Mouse (Mus musculus) forebrain, embryonic 13.5 days (tissue): ENCODE measurements around the gene Plcg2. TPM values are rescaled to one million over a fixed set of nuclear protein-coding genes. Genes with fewer than 3 reads are reported as not detected.

Source experiments
- ATAC-seq: fragments of 200-750 bp; cut with Nextera tagmentation; 2 replicates; pipeline ENCODE4 v1.8.0; 2017
- H3K27ac ChIP-seq: fragments of 300-500 bp; sonication (generic); 2 replicates; pipeline ENCODE4 v1.5.1; 2015; ENCODE audit warnings: inconsistent platforms, mild to moderate bottlenecking, moderate library complexity
- H3K27me3 ChIP-seq: fragments of 300-500 bp; sonication (generic); 2 replicates; pipeline ENCODE4 v1.6.1; 2015; ENCODE audit warnings: mild to moderate bottlenecking, inconsistent platforms
- H3K36me3 ChIP-seq: fragments of 300-500 bp; sonication (generic); 2 replicates; pipeline ENCODE4 v1.6.1; 2015; ENCODE audit warnings: mild to moderate bottlenecking, inconsistent platforms; ENCODE audit not compliant: poor library complexity, severe bottlenecking
- H3K4me1 ChIP-seq: fragments of 300-500 bp; sonication (generic); 2 replicates; pipeline ENCODE4 v1.6.1; 2015; ENCODE audit warnings: inconsistent platforms
- H3K4me2 ChIP-seq: fragments of 300-500 bp; sonication (generic); 2 replicates; pipeline ENCODE4 v1.6.1; 2015; ENCODE audit warnings: inconsistent platforms, mild to moderate bottlenecking, moderate library complexity
- H3K4me3 ChIP-seq: fragments of 300-500 bp; sonication (generic); 2 replicates; pipeline ENCODE4 v1.5.1; 2015; ENCODE audit warnings: mild to moderate bottlenecking, inconsistent platforms
- H3K9ac ChIP-seq: fragments of 300-500 bp; sonication (generic); 2 replicates; pipeline ENCODE4 v1.6.1; 2015; ENCODE audit warnings: mild to moderate bottlenecking, inconsistent platforms
- H3K9me3 ChIP-seq: fragments of 300-500 bp; sonication (generic); replicated peaks from 2 replicates; pipeline ENCODE4 v1.6.1; 2016; ENCODE audit warnings: inconsistent platforms
- WGBS: fragments of 180-500 bp; shearing (Covaris S2); methylation state at CpG from one replicate; pipeline ENCODE4 v1.1.7; 2015; 5-methylcytosine and 5-hydroxymethylcytosine counted together
- polyA plus RNA-seq: library from polyadenylated mRNA; unstranded; fragments of >200 nt; fragmentation: Nextera tagmentation; extraction: Ambion mirVana; gene quantifications from 2 replicates; pipeline ENCODE4 v1.2.1, GENCODE M21; 2015

The Plcg2 gene
- polyA plus RNA-seq, 1 experiment from 2014 or later = 0.84 TPM

DNA sequence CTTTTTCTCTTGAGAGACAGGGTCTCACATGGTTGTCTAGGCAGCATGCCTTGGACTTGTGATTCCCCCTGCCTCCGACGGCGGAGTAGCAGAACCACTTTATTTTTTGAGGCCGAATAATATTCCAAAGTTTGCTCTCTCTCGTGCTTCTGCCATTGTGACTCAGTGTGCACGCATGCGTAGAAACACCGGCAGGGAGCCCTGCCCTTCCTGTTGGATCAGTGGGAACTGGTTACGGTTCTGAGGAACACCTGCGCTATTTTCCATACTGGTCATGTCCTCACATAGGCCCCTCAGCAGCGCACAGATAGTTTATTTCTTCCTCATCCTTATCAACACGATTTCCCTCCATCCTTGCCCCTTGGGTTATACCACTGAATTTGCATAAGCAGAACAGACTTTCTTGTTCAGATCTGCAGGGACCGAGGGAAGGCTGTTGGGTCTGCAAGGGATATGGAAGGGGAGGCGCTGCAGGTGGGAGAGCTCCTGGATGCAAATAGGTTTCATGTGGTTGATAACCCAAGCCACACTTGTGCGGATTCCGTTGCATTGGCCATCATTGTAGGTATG is 64.4 kb downstream of the Plcg2 start:
- 26% methylated on average over 16 of the region's 16 CpGs for WGBS
- Histone ChIP-seq H3K36me3 (no peaks in the 10 kb centered on the region), H3K4me2 (peak overlapping the region; percentile 45), H3K9ac (no peak overlapping the region), H3K4me3 (0 out of 2 replicates have a peak overlapping the region, but pooled peaks have one; percentile 6), H3K27me3 (peaks cover 9% of the 10 kb centered on the region; the same call in 1 of the 2 replicates), H3K27ac (no peak overlapping the region), H3K4me1 (0 out of 2 replicates have a peak, but pooled peaks cover 6% of the 10 kb centered on the region), H3K9me3 (no peaks in the 10 kb centered on the region)
- no peak for ATAC-seq

GRCm38 (mm10) chr8:117569409-117569808 is 71.3 kb downstream of the Plcg2 start:
- Histone ChIP-seq H3K36me3 (no peaks in the 10 kb centered on the region), H3K4me1 (no peaks in the 10 kb centered on the region), H3K27ac (no peak overlapping the region), H3K9ac (no peak overlapping the region), H3K9me3 (no peaks in the 10 kb centered on the region), H3K4me2 (no peak overlapping the region), H3K4me3 (no peak overlapping the region), H3K27me3 (no peaks in the 10 kb centered on the region)
- WGBS = 30% methylated on average over 5 of the region's 5 CpGs
- no peak for ATAC-seq

GRCm38 (mm10) chr8:117576291-117576785 is 78.2 kb downstream of the Plcg2 start:
- H3K36me3 ChIP-seq = no peaks in the 10 kb centered on the region
- H3K9me3 ChIP-seq = no peaks in the 10 kb centered on the region
- no peak overlapping the region for H3K27ac ChIP-seq
- WGBS = 62% methylated on average over 9 of the region's 9 CpGs
- H3K4me3 ChIP-seq = no peak overlapping the region
- no peaks in the 10 kb centered on the region for H3K4me1 ChIP-seq
- no peak overlapping the region for H3K4me2 ChIP-seq
- no peak overlapping the region for H3K9ac ChIP-seq
- no peaks in the 10 kb centered on the region for H3K27me3 ChIP-seq
- ATAC-seq = no peak

DNA sequence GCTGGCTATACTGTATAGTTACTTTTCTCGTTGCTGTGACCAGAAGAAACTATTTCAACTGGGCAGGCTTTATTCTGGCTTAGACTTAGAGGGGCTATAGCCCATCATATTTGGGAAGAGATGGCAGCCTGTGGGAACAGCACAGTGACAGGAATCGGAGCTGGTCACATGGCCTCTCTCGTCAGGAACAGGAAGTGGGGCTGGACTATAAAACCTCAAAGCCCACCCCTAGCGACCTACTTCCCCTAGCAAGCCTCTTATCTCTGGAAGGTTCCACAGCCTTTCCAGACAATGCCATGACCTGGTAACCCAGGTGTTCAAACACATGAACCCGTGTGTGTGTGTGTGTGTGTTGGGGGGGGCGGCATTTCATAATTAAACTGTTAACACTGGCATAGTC is 79.0 kb downstream of the Plcg2 start:
- no peak overlapping the region for H3K4me2 ChIP-seq
- WGBS = 89% methylated on average over 6 of the region's 6 CpGs
- no peaks in the 10 kb centered on the region for H3K4me1 ChIP-seq
- H3K4me3 ChIP-seq = no peak overlapping the region
- ATAC-seq = no peak
- no peaks in the 10 kb centered on the region for H3K36me3 ChIP-seq
- no peaks in the 10 kb centered on the region for H3K9me3 ChIP-seq
- no peak overlapping the region for H3K27ac ChIP-seq
- H3K9ac ChIP-seq = no peak overlapping the region
- H3K27me3 ChIP-seq = no peaks in the 10 kb centered on the region

DNA sequence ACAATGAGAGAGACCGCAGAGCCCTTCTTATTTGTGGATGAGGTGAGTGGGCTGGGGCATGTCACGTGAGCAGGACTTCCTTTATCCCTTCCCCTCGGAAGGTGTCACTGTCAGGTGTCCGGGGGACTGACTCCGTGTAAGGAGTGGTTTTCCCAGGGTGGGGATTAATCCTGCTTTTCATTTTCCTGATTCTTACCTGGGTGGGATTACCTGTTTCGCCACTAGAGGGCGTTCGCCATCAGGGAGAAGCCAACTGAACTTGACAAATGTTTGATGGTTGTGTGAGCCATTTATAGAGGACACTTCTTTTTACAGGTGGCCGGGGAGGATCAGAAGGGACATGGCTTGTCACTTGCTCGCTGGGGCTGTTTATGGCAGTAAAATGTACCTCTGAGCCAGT is 79.8 kb downstream of the Plcg2 start:
- WGBS = 61% methylated on average over 10 of the region's 10 CpGs

DNA sequence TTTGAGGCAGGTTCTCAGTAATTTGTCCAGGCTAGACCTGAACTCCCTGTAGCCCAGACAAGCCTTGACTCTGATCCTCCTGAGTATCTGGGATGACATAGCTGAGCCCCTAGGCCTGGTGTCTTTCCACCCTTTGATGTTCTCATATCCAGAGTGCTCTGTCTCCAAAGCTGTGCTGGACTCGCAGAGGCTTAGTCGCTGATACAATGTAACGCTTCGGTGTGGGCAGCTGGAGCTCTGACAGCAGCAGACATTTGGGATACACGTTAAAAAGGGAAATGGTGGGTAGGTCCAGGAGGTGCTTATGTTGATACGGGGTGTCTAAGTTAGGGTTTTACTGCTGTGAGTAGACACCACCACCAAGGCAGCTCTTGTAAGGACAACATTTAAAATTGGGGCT is 80.8 kb downstream of the Plcg2 start:
- Histone ChIP-seq H3K9ac (no peak overlapping the region), H3K4me1 (no peaks in the 10 kb centered on the region), H3K36me3 (no peaks in the 10 kb centered on the region), H3K4me2 (no peak overlapping the region), H3K27ac (no peak overlapping the region), H3K27me3 (no peaks in the 10 kb centered on the region), H3K9me3 (no peaks in the 10 kb centered on the region), H3K4me3 (no peak overlapping the region)
- WGBS = 90% methylated on average over 6 of the region's 6 CpGs
- ATAC-seq = no peak

More for the DNA sequence above, 79.8 kb downstream of the Plcg2 start:
- ATAC-seq = no peak
- H3K27me3 ChIP-seq = no peaks in the 10 kb centered on the region
- H3K4me1 ChIP-seq = no peaks in the 10 kb centered on the region
- H3K4me3 ChIP-seq = no peak overlapping the region
- no peak overlapping the region for H3K4me2 ChIP-seq
- no peak overlapping the region for H3K27ac ChIP-seq
- no peaks in the 10 kb centered on the region for H3K36me3 ChIP-seq
- H3K9ac ChIP-seq = no peak overlapping the region
- H3K9me3 ChIP-seq = no peaks in the 10 kb centered on the region

GRCm38 (mm10) chr8:117593862-117594261 is 95.8 kb downstream of the Plcg2 start:
- Histone ChIP-seq H3K27ac (no peak overlapping the region), H3K9ac (no peak overlapping the region), H3K4me1 (no peaks in the 10 kb centered on the region), H3K36me3 (no peaks in the 10 kb centered on the region), H3K4me3 (no peak overlapping the region), H3K27me3 (no peaks in the 10 kb centered on the region), H3K9me3 (no peaks in the 10 kb centered on the region; the same call in 1 of the 2 replicates), H3K4me2 (no peak overlapping the region)
- WGBS = 91% methylated on average over 5 of the region's 5 CpGs
- ATAC-seq = no peak

DNA sequence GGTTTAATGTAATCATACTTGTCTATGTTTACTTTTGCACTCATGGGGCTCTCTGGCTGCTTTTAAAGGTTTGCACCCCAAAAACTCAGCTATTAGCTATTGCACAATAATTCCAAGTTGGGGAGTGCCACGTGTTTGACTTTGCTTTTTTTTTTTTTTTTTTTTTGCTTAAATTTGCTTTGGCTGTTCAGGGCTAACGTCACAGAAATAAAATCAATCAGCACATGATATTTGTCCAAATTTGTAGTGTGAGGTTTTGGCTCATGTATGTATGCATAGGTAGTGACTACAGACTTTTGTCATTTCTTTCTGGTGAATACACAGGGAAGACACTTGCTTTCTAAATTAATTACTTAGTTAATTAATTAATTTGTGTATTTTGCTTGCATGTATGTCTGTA is 96.9 kb downstream of the Plcg2 start:
- Histone ChIP-seq H3K9me3 (no peaks in the 10 kb centered on the region; the same call in 1 of the 2 replicates), H3K4me1 (no peaks in the 10 kb centered on the region), H3K4me2 (no peak overlapping the region), H3K27me3 (no peaks in the 10 kb centered on the region), H3K27ac (no peak overlapping the region), H3K36me3 (no peaks in the 10 kb centered on the region), H3K9ac (no peak overlapping the region), H3K4me3 (no peak overlapping the region)
- no peak for ATAC-seq
- WGBS = 87% methylated on average over 2 of the region's 2 CpGs

DNA sequence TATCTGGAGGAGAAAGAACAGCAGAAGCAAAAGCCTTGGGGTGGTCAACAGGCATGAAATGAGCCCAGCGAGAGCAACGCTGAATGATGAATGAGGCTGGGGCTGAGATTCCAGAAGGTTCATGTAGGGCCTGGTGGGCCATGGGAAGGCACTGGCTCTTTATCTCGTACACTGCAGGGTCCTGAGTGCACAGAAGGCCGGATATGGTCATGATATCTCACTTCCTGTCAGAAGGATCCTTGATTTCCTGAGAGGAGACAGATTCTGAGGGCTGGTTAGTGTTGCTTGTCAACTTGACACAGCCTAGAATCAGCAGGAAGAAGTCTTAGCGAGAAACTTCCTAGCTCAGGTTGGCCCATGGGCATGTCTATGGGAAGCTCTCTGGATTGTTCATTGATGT is 98.7 kb downstream of the Plcg2 start:
- Histone ChIP-seq H3K27me3 (no peaks in the 10 kb centered on the region), H3K4me1 (no peaks in the 10 kb centered on the region), H3K36me3 (no peaks in the 10 kb centered on the region), H3K9me3 (no peaks in the 10 kb centered on the region; the same call in 1 of the 2 replicates), H3K27ac (no peak overlapping the region), H3K4me2 (no peak overlapping the region), H3K4me3 (no peak overlapping the region), H3K9ac (no peak overlapping the region)
- 88% methylated on average over 5 of the region's 5 CpGs for WGBS
- ATAC-seq = no peak

- 70% methylated on average over 13 of the region's 13 CpGs for WGBS
- Histone ChIP-seq H3K4me3 (no peak overlapping the region), H3K27ac (no peak overlapping the region), H3K9ac (no peak overlapping the region), H3K4me2 (no peak overlapping the region), H3K27me3 (no peaks in the 10 kb centered on the region), H3K36me3 (no peaks in the 10 kb centered on the region), H3K4me1 (no peaks in the 10 kb centered on the region), H3K9me3 (no peaks in the 10 kb centered on the region; the same call in 1 of the 2 replicates)
- no peak for ATAC-seq
Observed at GRCm38 (mm10) chr8:117600839-117601238, 102.7 kb downstream of the Plcg2 start.

GRCm38 (mm10) chr8:117604101-117604500 is 106.0 kb downstream of the Plcg2 start:
- Histone ChIP-seq H3K9ac (no peak overlapping the region), H3K27ac (no peak overlapping the region), H3K9me3 (no peaks in the 10 kb centered on the region), H3K4me1 (no peaks in the 10 kb centered on the region), H3K36me3 (no peaks in the 10 kb centered on the region), H3K27me3 (no peaks in the 10 kb centered on the region), H3K4me2 (no peak overlapping the region), H3K4me3 (no peak overlapping the region)
- no peak for ATAC-seq
- 89% methylated on average over 12 of the region's 12 CpGs for WGBS

DNA sequence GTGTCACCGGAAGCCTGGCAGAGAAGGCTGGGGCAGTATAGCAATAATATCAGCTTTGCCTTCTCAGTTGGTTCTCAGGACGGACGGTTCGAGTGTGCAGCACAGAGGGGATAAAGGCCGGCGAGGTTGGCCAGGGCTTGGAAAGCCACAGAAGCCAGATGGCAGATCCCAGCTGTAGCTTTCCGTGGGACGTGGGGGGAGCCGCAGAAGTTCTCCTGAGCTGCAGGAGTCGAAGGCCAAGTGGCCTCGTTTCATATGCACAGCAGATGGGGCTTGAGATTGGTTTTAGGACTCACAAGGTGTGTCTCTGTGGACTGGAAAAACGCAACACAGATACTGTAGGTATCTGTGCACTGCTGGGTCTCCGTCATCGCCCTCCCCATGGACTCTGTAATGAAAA is 106.6 kb downstream of the Plcg2 start:
- H3K4me2 ChIP-seq = no peak overlapping the region
- ATAC-seq = no peak
- no peaks in the 10 kb centered on the region for H3K36me3 ChIP-seq
- no peaks in the 10 kb centered on the region for H3K9me3 ChIP-seq
- H3K27me3 ChIP-seq = no peaks in the 10 kb centered on the region
- no peak overlapping the region for H3K9ac ChIP-seq
- no peak overlapping the region for H3K27ac ChIP-seq
- WGBS = 92% methylated on average over 14 of the region's 14 CpGs
- no peaks in the 10 kb centered on the region for H3K4me1 ChIP-seq
- H3K4me3 ChIP-seq = no peak overlapping the region

DNA sequence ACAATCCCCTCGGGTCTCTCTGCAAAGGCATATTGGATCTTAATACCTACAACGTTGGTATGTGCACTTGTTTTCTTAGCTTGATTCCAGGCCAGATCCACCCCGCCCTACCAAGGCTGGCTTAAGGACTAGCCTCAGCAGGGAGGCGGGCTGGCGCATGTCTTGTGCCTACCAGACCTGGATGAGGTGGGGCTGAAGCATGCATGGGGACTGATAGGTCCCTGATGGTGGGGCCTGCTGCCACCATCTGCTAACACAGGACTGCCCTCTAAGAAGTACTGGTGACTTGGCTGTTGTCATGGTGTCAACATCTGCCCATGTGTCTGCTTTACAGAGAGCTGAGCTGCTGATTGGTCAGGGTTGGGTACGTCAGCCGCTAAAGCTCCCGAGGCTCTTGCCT is 107.1 kb downstream of the Plcg2 start:
- H3K4me3 ChIP-seq = no peak overlapping the region
- H3K4me1 ChIP-seq = no peaks in the 10 kb centered on the region
- H3K36me3 ChIP-seq = no peaks in the 10 kb centered on the region
- no peak overlapping the region for H3K27ac ChIP-seq
- ATAC-seq = no peak
- WGBS = 88% methylated on average over 8 of the region's 8 CpGs
- H3K27me3 ChIP-seq = no peaks in the 10 kb centered on the region
- no peaks in the 10 kb centered on the region for H3K9me3 ChIP-seq
- H3K4me2 ChIP-seq = no peak overlapping the region
- no peak overlapping the region for H3K9ac ChIP-seq
